Mouse (Mus musculus) ES-Bruce4 (cell line): Measurements from ENCODE around the gene Ank3.

Source experiments
- CTCF ChIP-seq: IDR thresholded peaks from one replicate; pipeline ENCODE4 v1.8.1; 2011; ENCODE audit warnings: low read depth, low read length
- POLR2A ChIP-seq: IDR thresholded peaks from one replicate; pipeline ENCODE4 v1.8.1; 2011; ENCODE audit warnings: low read length; ENCODE audit not compliant: insufficient read depth

GRCm38 (mm10) chr10:69630802-69631388 lies 232.3 kb downstream of the Ank3 start:
- TF ChIP-seq POLR2A (no peak), CTCF (no peak)
